Mouse (Mus musculus): ENCODE measurements around the gene Clgn.

Gene Clgn

GRCm38 (mm10) chr8:83389316-83390005 is at the start of gene Clgn:
Gene Clgn (plus strand): TSS chr8:83389867.
- DNase-seq: peak; percentile 80

- no peak for DNase-seq
Observed at GRCm38 (mm10) chr8:83342076-83342475, 47.6 kb upstream of the Clgn start.

GRCm38 (mm10) chr8:83342693-83343092 is 47.0 kb upstream of the Clgn start:
- no peak for DNase-seq

GRCm38 (mm10) chr8:83348263-83348662 is 41.4 kb upstream of the Clgn start, which contains the start of gene Mgat4d:
Gene Mgat4d (plus strand): TSS chr8:83348471.
- no peak for DNase-seq

GRCm38 (mm10) chr8:83351315-83351714 is 38.4 kb upstream of the Clgn start:
- DNase-seq: no peak

GRCm38 (mm10) chr8:83363156-83363769 is 26.4 kb upstream of the Clgn start:
- no peak for DNase-seq

GRCm38 (mm10) chr8:83377231-83377630 is 12.4 kb upstream of the Clgn start:
- no peak for DNase-seq

- no peak for DNase-seq
Observed at GRCm38 (mm10) chr8:83380141-83380540, 9.5 kb upstream of the Clgn start.

- no peak for DNase-seq
Observed at GRCm38 (mm10) chr8:83381016-83381415, 8.7 kb upstream of the Clgn start.

- no peak for DNase-seq
Observed at GRCm38 (mm10) chr8:83382850-83383249, 6.8 kb upstream of the Clgn start.

GRCm38 (mm10) chr8:83390006-83390701 is 487 bp downstream of the Clgn start:
- DNase-seq: no peak

GRCm38 (mm10) chr8:83392521-83392920 is 2.9 kb downstream of the Clgn start:
- DNase-seq: no peak

- no peak for DNase-seq
Observed at GRCm38 (mm10) chr8:83394325-83394724, 4.7 kb downstream of the Clgn start.

- no peak for DNase-seq
Observed at GRCm38 (mm10) chr8:83396680-83397079, 7.0 kb downstream of the Clgn start.

- DNase-seq: no peak
Observed at GRCm38 (mm10) chr8:83397726-83398125, 8.1 kb downstream of the Clgn start.

GRCm38 (mm10) chr8:83405548-83405947 is 15.9 kb downstream of the Clgn start:
- no peak for DNase-seq

GRCm38 (mm10) chr8:83406836-83407235 is 17.2 kb downstream of the Clgn start:
- DNase-seq: no peak

- no peak for DNase-seq
Observed at GRCm38 (mm10) chr8:83408496-83408895, 18.8 kb downstream of the Clgn start.

- DNase-seq: no peak
Observed at GRCm38 (mm10) chr8:83416878-83417277, 27.2 kb downstream of the Clgn start.

- no peak for DNase-seq
Observed at GRCm38 (mm10) chr8:83417970-83418369, 28.3 kb downstream of the Clgn start.

- DNase-seq: no peak
Observed at GRCm38 (mm10) chr8:83418805-83419516, 29.3 kb downstream of the Clgn start.

GRCm38 (mm10) chr8:83421354-83421753 is 31.7 kb downstream of the Clgn start:
- no peak for DNase-seq
